In genomic region chr11:7094844-7095243, GRCm38 (mm10) we compare ENCODE assay signal across 13 mouse cellular contexts.
"Had no signal": no experiment of that assay in that cellular context is flagged by ENCODE, and none has a peak within 500 bp of the region (broad histone marks: within the 10 kb centered on the region; RNA-seq: fewer than 3 reads in every experiment).

No protein-coding gene starts in this region.

- DNase-seq: gastrocnemius, postnatal 14 days; gastrocnemius, postnatal 36 days; heart, adult 18-20 months; heart, postnatal 10 days; kidney, adult 11 months; kidney, adult 2 months; kidney, adult 9 months; kidney, postnatal 14 days; kidney, postnatal 4 days; liver; liver, embryonic 13.5 days had no signal

- ATAC-seq: hindbrain, postnatal 0 days; intestine, embryonic 16.5 days had no signal
